Mouse (Mus musculus) CH12.LX (cell line): ENCODE data around the gene Lrrc30.

Source experiments
- BHLHE40 ChIP-seq: IDR thresholded peaks from 2 replicates; pipeline ENCODE4 v1.6.1; 2011; ENCODE audit warnings: mild to moderate bottlenecking, low read depth, low read length, improper control_type of control experiment
- CTCF ChIP-seq, 2 experiments: IDR thresholded peaks in 1 of 2; conservative IDR thresholded peaks in 1 of 2; 2 replicates each; pipeline ENCODE4 v1.5.1; 2011 to 2012; ENCODE audit warnings: low read depth in 2 of 2, low read length in 2 of 2, improper control_type of control experiment in 1 of 2, inconsistent platforms in 1 of 2, mild to moderate bottlenecking in 1 of 2, moderate library complexity in 1 of 2
- EP300 ChIP-seq: IDR thresholded peaks from 2 replicates; pipeline ENCODE4 v1.6.1; 2011; ENCODE audit warnings: low read length, improper control_type of control experiment
- IRF4 ChIP-seq: IDR thresholded peaks from 2 replicates; pipeline ENCODE4 v1.6.1; 2014; ENCODE audit warnings: low read depth, mild to moderate bottlenecking, inconsistent platforms, low read length, improper control_type of control experiment
- MAX ChIP-seq: IDR thresholded peaks from 2 replicates; pipeline ENCODE4 v1.6.1; 2011; ENCODE audit warnings: low read length, improper control_type of control experiment
- MAZ ChIP-seq: IDR thresholded peaks from 2 replicates; pipeline ENCODE4 v1.6.1; 2012; ENCODE audit warnings: low read depth, mild to moderate bottlenecking, inconsistent platforms, low read length, improper control_type of control experiment, moderate library complexity
- POLR2A ChIP-seq: IDR thresholded peaks from 2 replicates; pipeline ENCODE4 v1.6.1; 2011; ENCODE audit warnings: low read depth, mild to moderate bottlenecking, improper control_type of control experiment, low read length
- RAD21 ChIP-seq: IDR thresholded peaks from 2 replicates; pipeline ENCODE4 v1.6.1; 2011; ENCODE audit warnings: low read depth, mild to moderate bottlenecking, low read length, improper control_type of control experiment, moderate library complexity
- TBP ChIP-seq: conservative IDR thresholded peaks from 2 replicates; pipeline ENCODE4 v1.6.1; 2011; ENCODE audit warnings: low read depth, low read length, improper control_type of control experiment
- TCF12 ChIP-seq: IDR thresholded peaks from 2 replicates; pipeline ENCODE4 v1.6.1; 2014; ENCODE audit warnings: low read depth, mild to moderate bottlenecking, inconsistent platforms, low read length, improper control_type of control experiment
- ZKSCAN1 ChIP-seq: IDR thresholded peaks from 2 replicates; pipeline ENCODE4 v1.6.1; 2012; ENCODE audit warnings: low read depth, inconsistent platforms, low read length, improper control_type of control experiment, borderline replicate concordance

DNA sequence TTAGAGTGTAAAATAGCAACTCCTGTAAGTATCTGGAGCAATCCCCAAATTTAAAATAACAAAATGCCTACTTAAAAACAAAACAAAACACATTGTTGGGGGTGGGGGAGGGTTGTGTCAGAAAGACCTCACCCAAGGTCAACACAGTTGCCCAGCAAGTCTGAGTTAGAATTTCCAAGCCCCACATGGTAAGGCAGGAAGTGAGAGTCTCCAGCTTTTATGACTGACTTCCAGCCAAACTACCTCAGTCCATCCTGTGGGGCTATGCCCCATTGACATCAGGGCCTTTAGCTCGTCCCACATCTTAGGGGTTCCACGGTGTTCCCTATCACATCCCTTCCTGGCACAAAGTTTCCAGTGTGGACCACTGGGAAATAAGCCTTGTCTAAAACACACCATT is 4.4 kb upstream of the Lrrc30 start:
- no peak for TF ChIP-seq BHLHE40
- no peak for TF ChIP-seq EP300
- no peak for TF ChIP-seq RAD21
- no peak for TF ChIP-seq CTCF (conservative IDR thresholded peaks at IDR 0.05 in 1 of 2, IDR thresholded peaks at IDR 0.05 in 1 of 2; ENCODE audit: low read depth in 2 of 2, low read length in 2 of 2)
- TF ChIP-seq TBP, result no peak
- TF ChIP-seq MAX, result no peak
- no peak for TF ChIP-seq POLR2A
- TF ChIP-seq ZKSCAN1, result no peak
- TF ChIP-seq MAZ, result no peak
- no peak for TF ChIP-seq IRF4
- TF ChIP-seq TCF12, result no peak
